Mouse (Mus musculus) myocyte (in vitro differentiated cells): ENCODE results near the gene Ankrd39.

Source experiments
- MAX ChIP-seq: IDR thresholded peaks from one replicate; pipeline ENCODE4 v1.6.1; 2011; ENCODE audit warnings: low read depth, mild to moderate bottlenecking, control low read depth
- MYOG ChIP-seq, 3 experiments: IDR thresholded peaks; one replicate each; pipeline ENCODE4 v1.6.1; 2011; ENCODE audit warnings: control low read depth in 2 of 3, low read depth in 2 of 3, mild to moderate bottlenecking in 2 of 3; ENCODE audit not compliant: insufficient read length in 2 of 3, control insufficient read depth in 1 of 3, insufficient read depth in 1 of 3
- POLR2A ChIP-seq: IDR thresholded peaks from one replicate; pipeline ENCODE4 v1.6.1; 2011; ENCODE audit warnings: low read depth, mild to moderate bottlenecking, control low read depth, moderate library complexity; ENCODE audit not compliant: insufficient read length
- SRF ChIP-seq: IDR thresholded peaks from one replicate; pipeline ENCODE4 v1.6.1; 2011; ENCODE audit warnings: low read depth; ENCODE audit not compliant: control insufficient read depth, insufficient read length
- TCF3 ChIP-seq: IDR thresholded peaks from one replicate; pipeline ENCODE4 v1.6.1; 2011; ENCODE audit warnings: low read depth, control low read depth; ENCODE audit not compliant: insufficient read length
- USF1 ChIP-seq: IDR thresholded peaks from one replicate; pipeline ENCODE4 v1.6.1; 2011; ENCODE audit warnings: low read depth, mild to moderate bottlenecking, control low read depth, moderate library complexity

- TF ChIP-seq USF1 (no peak), MAX (no peak), POLR2A (no peak), SRF (no peak), TCF3 (no peak), MYOG (IDR thresholded peaks at IDR 0.05; ENCODE audit: control insufficient read depth in 1 of 3, insufficient read depth in 1 of 3, insufficient read length in 2 of 3, low read depth in 2 of 3) (no peak)
Observed at GRCm38 (mm10) chr1:36545845-36546600, 1.2 kb downstream of the Ankrd39 start.
